Mouse (Mus musculus): Measurements from ENCODE around the gene Pdpr. TPM values are rescaled to one million over a fixed set of nuclear protein-coding genes. Genes with fewer than 3 reads are reported as not detected.
"Not testable (repeated sequence)": the region's sequence is repeated elsewhere in the genome, so short reads cannot be mapped to it uniquely, and the experiment has no call there.

The Pdpr gene
- polyA plus RNA-seq, 1 experiment from 2014 or later = 11.0 TPM

- not testable (repeated sequence) for H3K4me1 ChIP-seq; H3K36me3 ChIP-seq; H3K9ac ChIP-seq; ATAC-seq (ENCODE audit: insufficient number of reproducible peaks, insufficient read depth, low FRiP score, low TSS enrichment, low read depth); H3K27ac ChIP-seq; H3K27me3 ChIP-seq; H3K9me3 ChIP-seq; H3K4me2 ChIP-seq; H3K4me3 ChIP-seq
- 86% methylated on average over 5 of the region's 6 CpGs for WGBS
These were observed 2.1 kb upstream of the Pdpr start, which contains the start of gene Clec18a for GRCm38 (mm10) chr8:111092326-111092725. TSS of gene Clec18a (minus strand) at chr8:111092426.

GRCm38 (mm10) chr8:111094719-111095302 lies 381 bp downstream of the Pdpr start:
- H3K4me3 ChIP-seq = peak overlapping the region; percentile 63
- H3K27ac ChIP-seq, H3K9me3 ChIP-seq: not testable (repeated sequence)

GRCm38 (mm10) chr8:111114891-111115290 lies 20.5 kb downstream of the Pdpr start:
- Histone ChIP-seq H3K4me2 (no peak overlapping the region), H3K9me3 (no peaks in the 10 kb centered on the region), H3K27ac (no peak overlapping the region), H3K36me3 (peaks cover 76% of the 10 kb centered on the region), H3K4me3 (no peak overlapping the region), H3K4me1 (no peaks in the 10 kb centered on the region), H3K9ac (no peak overlapping the region), H3K27me3 (no peaks in the 10 kb centered on the region)
- no peak for ATAC-seq (ENCODE audit: insufficient number of reproducible peaks, insufficient read depth, low FRiP score, low TSS enrichment, low read depth)
- 94% methylated on average over 5 of the region's 5 CpGs for WGBS

More at GRCm38 (mm10) chr8:111094719-111095302, 381 bp downstream of the Pdpr start:
- peak; percentile 63 for ATAC-seq (ENCODE audit: insufficient number of reproducible peaks, insufficient read depth, low FRiP score, low TSS enrichment, low read depth)
- not testable (repeated sequence) for H3K27me3 ChIP-seq, H3K36me3 ChIP-seq, H3K4me1 ChIP-seq
- Histone ChIP-seq H3K4me2 (peak overlapping the region; percentile 82), H3K9ac (peak overlapping the region; percentile 75)
- WGBS = under 1% methylated on average over 60 of the region's 69 CpGs

GRCm38 (mm10) chr8:111119481-111119880 lies 25.1 kb downstream of the Pdpr start:
- Histone ChIP-seq H3K27me3 (no peaks in the 10 kb centered on the region), H3K4me1 (no peaks in the 10 kb centered on the region), H3K9ac (no peak overlapping the region), H3K4me2 (no peak overlapping the region), H3K9me3 (no peaks in the 10 kb centered on the region), H3K4me3 (no peak overlapping the region), H3K36me3 (peaks cover 88% of the 10 kb centered on the region), H3K27ac (no peak overlapping the region)
- WGBS = 94% methylated on average over 3 of the region's 3 CpGs
- ATAC-seq (ENCODE audit: insufficient number of reproducible peaks, insufficient read depth, low FRiP score, low TSS enrichment, low read depth) = no peak

- Histone ChIP-seq H3K4me1 (no peaks in the 10 kb centered on the region), H3K4me3 (no peak overlapping the region), H3K9ac (no peak overlapping the region), H3K36me3 (peaks cover 68% of the 10 kb centered on the region), H3K4me2 (no peak overlapping the region), H3K27ac (no peak overlapping the region), H3K27me3 (no peaks in the 10 kb centered on the region), H3K9me3 (no peaks in the 10 kb centered on the region)
- WGBS = 82% methylated on average over 2 of the region's 2 CpGs
- ATAC-seq (ENCODE audit: insufficient number of reproducible peaks, insufficient read depth, low FRiP score, low TSS enrichment, low read depth) = no peak
These were observed 36.3 kb downstream of the Pdpr start for GRCm38 (mm10) chr8:111130756-111131155.

- Histone ChIP-seq H3K9me3 (no peaks in the 10 kb centered on the region), H3K4me2 (no peak overlapping the region), H3K27me3 (no peaks in the 10 kb centered on the region), H3K4me1 (peaks cover 15% of the 10 kb centered on the region), H3K9ac (no peak overlapping the region), H3K4me3 (no peak overlapping the region), H3K27ac (no peak overlapping the region), H3K36me3 (peaks cover 14% of the 10 kb centered on the region; the same call in 1 of the 2 replicates)
- no peak for ATAC-seq (ENCODE audit: insufficient number of reproducible peaks, insufficient read depth, low FRiP score, low TSS enrichment, low read depth)
These were observed 48.1 kb downstream of the Pdpr start for GRCm38 (mm10) chr8:111142521-111142920.

- H3K27me3 ChIP-seq, H3K27ac ChIP-seq, H3K9me3 ChIP-seq, H3K36me3 ChIP-seq: not testable (repeated sequence)
- Histone ChIP-seq H3K4me3 (peak overlapping the region; percentile 69), H3K4me1 (peaks cover 15% of the 10 kb centered on the region), H3K9ac (peak overlapping the region; percentile 80), H3K4me2 (peak overlapping the region; percentile 68)
- under 1% methylated on average over 53 of the region's 63 CpGs for WGBS
- ATAC-seq (ENCODE audit: insufficient number of reproducible peaks, insufficient read depth, low FRiP score, low TSS enrichment, low read depth) = peak; percentile 68
These were observed 50.5 kb downstream of the Pdpr start for GRCm38 (mm10) chr8:111144901-111145459.

GRCm38 (mm10) chr8:111145460-111146012 lies 51.1 kb downstream of the Pdpr start:
- H3K9ac ChIP-seq = peak overlapping the region; percentile 81
- H3K4me2 ChIP-seq = peak overlapping the region; percentile 68
- H3K27ac ChIP-seq, H3K9me3 ChIP-seq, H3K27me3 ChIP-seq, H3K36me3 ChIP-seq: not testable (repeated sequence)
- WGBS = under 1% methylated on average over 67 of the region's 74 CpGs
- peaks cover 15% of the 10 kb centered on the region for H3K4me1 ChIP-seq
- H3K4me3 ChIP-seq = peak overlapping the region; percentile 69
- peak; percentile 84 for ATAC-seq (ENCODE audit: insufficient number of reproducible peaks, insufficient read depth, low FRiP score, low TSS enrichment, low read depth)

- no peaks in the 10 kb centered on the region for H3K4me1 ChIP-seq
- WGBS = 80% methylated on average over 8 of the region's 8 CpGs
- H3K27ac ChIP-seq = no peak overlapping the region
- H3K9ac ChIP-seq = no peak overlapping the region
- H3K36me3 ChIP-seq = peaks cover 82% of the 10 kb centered on the region
- H3K4me2 ChIP-seq = no peak overlapping the region
- no peak overlapping the region for H3K4me3 ChIP-seq
- no peak for ATAC-seq (ENCODE audit: insufficient number of reproducible peaks, insufficient read depth, low FRiP score, low TSS enrichment, low read depth)
- no peaks in the 10 kb centered on the region for H3K27me3 ChIP-seq
- no peaks in the 10 kb centered on the region for H3K9me3 ChIP-seq
These were observed 61.4 kb downstream of the Pdpr start for GRCm38 (mm10) chr8:111155721-111156436.

GRCm38 (mm10) chr8:111157617-111158016 lies 63.2 kb downstream of the Pdpr start:
- Histone ChIP-seq H3K4me3 (no peak overlapping the region), H3K4me1 (no peaks in the 10 kb centered on the region), H3K27me3 (no peaks in the 10 kb centered on the region), H3K9ac (no peak overlapping the region), H3K27ac (no peak overlapping the region), H3K36me3 (peaks cover 97% of the 10 kb centered on the region), H3K9me3 (no peaks in the 10 kb centered on the region), H3K4me2 (no peak overlapping the region)
- 45% methylated on average over 14 of the region's 14 CpGs for WGBS
- ATAC-seq (ENCODE audit: insufficient number of reproducible peaks, insufficient read depth, low FRiP score, low TSS enrichment, low read depth) = no peak

- Histone ChIP-seq H3K9ac (no peak overlapping the region), H3K4me2 (no peak overlapping the region), H3K4me1 (no peaks in the 10 kb centered on the region), H3K27me3 (no peaks in the 10 kb centered on the region), H3K4me3 (no peak overlapping the region), H3K27ac (no peak overlapping the region), H3K9me3 (no peaks in the 10 kb centered on the region), H3K36me3 (peaks cover 93% of the 10 kb centered on the region)
- ATAC-seq (ENCODE audit: insufficient number of reproducible peaks, insufficient read depth, low FRiP score, low TSS enrichment, low read depth) = no peak
- 80% methylated on average over 5 of the region's 5 CpGs for WGBS
These were observed 77.2 kb downstream of the Pdpr start for GRCm38 (mm10) chr8:111171661-111172060.
